Mouse (Mus musculus) lung, embryonic 16.5 days (tissue): ENCODE measurements around the gene G3bp1. TPM values are rescaled to one million over a fixed set of nuclear protein-coding genes. Genes with fewer than 3 reads are reported as not detected.
A peak's percentile ranks its signal among the peaks of the same experiment; 100 is the strongest.

ENCODE experiments used
- ATAC-seq: fragments of 200-750 bp; cut with Nextera tagmentation; 2 replicates; pipeline ENCODE4 v1.8.0; 2017; ENCODE audit warnings: low read depth, mild to moderate bottlenecking, moderate library complexity
- H3K27ac ChIP-seq: fragments of 300-500 bp; sonication (generic); 2 replicates; pipeline ENCODE4 v1.5.1; 2014; ENCODE audit warnings: mild to moderate bottlenecking, control low read depth, low read length
- H3K27me3 ChIP-seq: fragments of 300-500 bp; sonication (generic); 2 replicates; pipeline ENCODE4 v1.6.1; 2014; ENCODE audit warnings: low read depth, low read length, mixed read lengths; ENCODE audit not compliant: control insufficient read depth, insufficient read depth
- H3K36me3 ChIP-seq: fragments of 300-500 bp; sonication (generic); 2 replicates; pipeline ENCODE4 v1.6.1; 2014; ENCODE audit warnings: low read length; ENCODE audit not compliant: control insufficient read depth, insufficient read depth
- H3K4me1 ChIP-seq: fragments of 300-500 bp; sonication (generic); replicated peaks from 2 replicates; pipeline ENCODE4 v1.6.1; 2014; ENCODE audit warnings: low read length, mixed read lengths; ENCODE audit not compliant: control insufficient read depth, insufficient read depth
- H3K4me2 ChIP-seq: fragments of 300-500 bp; sonication (generic); 2 replicates; pipeline ENCODE4 v1.6.1; 2014; ENCODE audit warnings: low read depth, low read length, control low read depth
- H3K4me3 ChIP-seq: fragments of 300-500 bp; sonication (generic); 2 replicates; pipeline ENCODE4 v1.5.1; 2014; ENCODE audit warnings: mild to moderate bottlenecking, low read length, control low read depth
- H3K9ac ChIP-seq: fragments of 300-500 bp; sonication (generic); 2 replicates; pipeline ENCODE4 v1.6.1; 2014; ENCODE audit warnings: low read length, control low read depth
- H3K9me3 ChIP-seq: fragments of 300-500 bp; sonication (generic); 2 replicates; pipeline ENCODE4 v1.6.1; 2016; ENCODE audit warnings: low read length; ENCODE audit not compliant: control insufficient read depth
- WGBS: fragments of 180-500 bp; shearing (Covaris S2); extraction: QIAGEN DNeasy Blood & Tissue Kit; methylation state at CpG from one replicate; pipeline ENCODE4 v1.1.7; 2014; 5-methylcytosine and 5-hydroxymethylcytosine counted together
- polyA plus RNA-seq: library from polyadenylated mRNA; unstranded; fragments of >200 nt; fragmentation: Nextera tagmentation; extraction: Ambion mirVana; gene quantifications from 2 replicates; pipeline ENCODE4 v1.2.1, GENCODE M21; 2015

Gene G3bp1
- polyA plus RNA-seq, 1 experiment from 2014 or later: 152 TPM

DNA sequence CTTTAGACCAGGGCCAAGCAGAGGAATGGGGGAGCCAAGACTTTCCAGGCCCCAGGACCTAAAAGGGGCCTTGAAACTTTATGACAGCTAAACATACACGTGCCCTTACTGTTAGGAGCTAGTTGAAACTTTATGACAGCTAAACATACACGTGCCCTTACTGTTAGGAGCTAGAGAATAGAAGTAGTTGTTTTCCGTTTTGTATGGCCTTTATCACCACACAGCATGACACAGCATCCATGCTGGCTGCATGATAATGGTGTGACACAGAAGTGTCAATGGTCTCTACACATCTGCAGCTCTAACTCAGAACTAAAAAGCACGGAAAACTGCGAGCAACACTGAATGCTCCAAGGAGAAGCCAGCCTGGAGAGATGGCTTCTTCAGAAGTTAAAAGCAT lies 48.2 kb downstream of the G3bp1 start:
- no peak overlapping the region for H3K9ac ChIP-seq
- H3K4me3 ChIP-seq: no peak overlapping the region
- H3K27me3 ChIP-seq: no peaks in the 10 kb centered on the region
- no peak overlapping the region for H3K4me2 ChIP-seq
- no peaks in the 10 kb centered on the region for H3K36me3 ChIP-seq
- no peaks in the 10 kb centered on the region for H3K4me1 ChIP-seq
- no peak for ATAC-seq
- H3K27ac ChIP-seq: no peak overlapping the region
- no peaks in the 10 kb centered on the region for H3K9me3 ChIP-seq
- WGBS: 59% methylated on average over 5 of the region's 5 CpGs

DNA sequence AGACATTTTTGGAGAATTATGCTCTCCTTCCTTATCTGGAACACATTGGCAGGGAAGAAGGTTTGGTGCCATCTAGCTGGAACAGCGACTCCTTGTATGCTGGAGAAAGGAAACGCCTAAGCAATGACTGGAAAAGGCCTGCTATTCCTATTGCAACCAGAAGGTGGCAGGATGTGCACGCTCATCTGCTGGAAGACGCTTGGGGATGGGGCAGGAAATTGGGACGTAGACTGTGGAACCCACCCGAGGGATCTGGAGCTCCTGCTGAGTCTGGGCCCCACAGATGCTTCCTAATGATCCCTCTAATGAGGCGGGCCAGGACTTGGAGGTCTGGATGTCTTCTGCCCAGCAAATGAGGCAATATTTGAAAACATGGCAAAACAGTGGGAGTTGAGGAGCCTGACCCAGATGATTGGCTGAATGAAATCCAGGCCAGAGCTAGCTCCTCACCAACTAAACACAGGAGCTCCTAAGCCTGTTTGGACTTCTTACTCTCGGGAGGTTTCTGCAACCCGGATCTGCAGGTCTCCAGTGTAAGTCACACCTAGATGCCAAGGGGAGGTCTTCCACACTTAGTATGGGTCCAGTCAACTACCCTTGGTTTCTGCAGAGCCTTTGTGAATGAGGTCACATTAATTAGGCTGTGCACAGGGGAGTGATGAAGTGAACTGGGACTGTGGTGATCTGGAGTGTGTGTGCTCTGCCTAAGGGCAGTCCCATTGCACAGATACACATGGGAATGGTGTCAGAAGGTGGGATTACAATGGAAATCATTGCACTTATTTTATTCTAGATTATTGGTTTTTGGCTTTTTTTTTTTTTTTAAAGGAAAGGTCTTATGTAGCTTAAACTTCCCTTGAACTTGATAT lies 49.6 kb downstream of the G3bp1 start:
- peak; percentile 54; the same call in 1 of the 2 replicates for ATAC-seq
- 6% methylated on average over 9 of the region's 9 CpGs for WGBS
- no peaks in the 10 kb centered on the region for H3K36me3 ChIP-seq
- H3K9me3 ChIP-seq: no peaks in the 10 kb centered on the region
- no peaks in the 10 kb centered on the region for H3K27me3 ChIP-seq
- H3K4me3 ChIP-seq: no peak overlapping the region
- H3K4me1 ChIP-seq: no peaks in the 10 kb centered on the region
- no peak overlapping the region for H3K4me2 ChIP-seq
- no peak overlapping the region for H3K27ac ChIP-seq
- H3K9ac ChIP-seq: no peak overlapping the region

DNA sequence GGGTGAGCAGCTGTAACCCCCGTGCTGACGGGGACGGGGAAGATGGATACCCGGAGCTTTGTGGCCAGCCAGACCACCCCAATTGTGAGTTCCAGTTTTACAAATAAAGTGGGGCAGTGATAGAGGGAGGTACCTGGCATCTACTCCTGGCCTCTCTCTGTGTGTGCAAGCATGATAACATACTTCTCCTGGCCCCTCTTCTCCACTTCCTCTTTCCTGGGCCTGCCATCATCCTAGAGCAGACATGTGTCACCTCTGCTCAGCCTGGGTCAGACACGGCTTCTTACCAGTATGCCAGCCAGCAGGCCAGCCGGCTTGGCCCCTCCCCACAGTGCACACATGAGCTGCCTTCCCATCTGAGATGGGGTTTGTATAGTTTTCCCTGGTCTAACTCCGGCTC lies 61.3 kb downstream of the G3bp1 start:
- Histone ChIP-seq H3K4me1 (no peaks in the 10 kb centered on the region), H3K4me2 (no peak overlapping the region), H3K27me3 (no peaks in the 10 kb centered on the region), H3K9me3 (no peaks in the 10 kb centered on the region), H3K9ac (no peak overlapping the region), H3K36me3 (no peaks in the 10 kb centered on the region), H3K27ac (no peak overlapping the region), H3K4me3 (no peak overlapping the region)
- 77% methylated on average over 7 of the region's 7 CpGs for WGBS
- ATAC-seq: no peak

DNA sequence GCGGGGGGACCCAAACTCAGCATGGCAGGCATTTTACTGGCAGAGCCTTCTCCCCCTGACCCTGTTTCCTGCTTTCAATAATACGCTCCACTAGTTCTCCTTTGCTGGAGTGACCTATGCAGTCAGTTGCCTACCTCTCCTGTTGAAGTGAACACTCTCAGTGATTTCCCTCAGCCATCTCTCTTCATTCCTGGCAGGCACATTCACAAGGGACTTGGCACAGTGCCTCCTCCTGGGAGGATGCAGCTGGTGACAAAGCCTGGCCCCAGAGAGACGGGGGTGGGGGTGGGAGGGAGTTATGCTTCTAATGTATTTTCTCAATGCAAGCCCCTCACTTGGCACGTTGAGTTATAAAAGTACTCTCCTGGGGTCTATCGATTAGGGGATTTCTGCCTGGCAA lies 63.9 kb downstream of the G3bp1 start:
- ATAC-seq: no peak
- 51% methylated on average over 5 of the region's 5 CpGs for WGBS
- H3K4me3 ChIP-seq: no peak overlapping the region

DNA sequence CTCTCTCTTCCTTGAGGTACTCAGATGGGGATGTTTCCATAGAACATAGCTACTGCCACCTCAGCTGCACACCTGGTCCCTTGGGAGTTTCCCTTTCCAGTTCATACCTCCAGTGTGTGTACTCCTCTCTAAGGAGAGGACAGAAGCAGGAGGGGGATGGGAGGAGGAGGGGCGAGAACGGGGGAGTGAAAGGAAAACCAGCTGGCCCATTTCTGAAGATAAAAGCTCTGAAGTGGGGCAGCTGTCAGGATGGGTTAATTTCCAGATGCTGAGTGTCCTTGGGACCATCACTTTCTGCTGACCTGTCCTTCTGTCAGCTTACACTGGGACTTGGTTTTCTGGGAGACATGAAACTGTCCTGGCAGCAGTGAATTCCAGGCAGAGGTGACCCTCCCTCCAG lies 65.3 kb downstream of the G3bp1 start:
- ATAC-seq: no peak
- Histone ChIP-seq H3K4me2 (no peak overlapping the region), H3K9me3 (no peaks in the 10 kb centered on the region), H3K4me1 (no peaks in the 10 kb centered on the region), H3K4me3 (no peak overlapping the region), H3K27ac (no peak overlapping the region), H3K36me3 (no peaks in the 10 kb centered on the region), H3K9ac (no peak overlapping the region), H3K27me3 (no peaks in the 10 kb centered on the region)
- 24% methylated on average over 2 of the region's 2 CpGs for WGBS

More for the DNA sequence above, 63.9 kb downstream of the G3bp1 start:
- no peak overlapping the region for H3K9ac ChIP-seq
- no peaks in the 10 kb centered on the region for H3K4me1 ChIP-seq
- no peaks in the 10 kb centered on the region for H3K9me3 ChIP-seq
- H3K27ac ChIP-seq: no peak overlapping the region
- no peaks in the 10 kb centered on the region for H3K36me3 ChIP-seq
- no peak overlapping the region for H3K4me2 ChIP-seq
- H3K27me3 ChIP-seq: no peaks in the 10 kb centered on the region

DNA sequence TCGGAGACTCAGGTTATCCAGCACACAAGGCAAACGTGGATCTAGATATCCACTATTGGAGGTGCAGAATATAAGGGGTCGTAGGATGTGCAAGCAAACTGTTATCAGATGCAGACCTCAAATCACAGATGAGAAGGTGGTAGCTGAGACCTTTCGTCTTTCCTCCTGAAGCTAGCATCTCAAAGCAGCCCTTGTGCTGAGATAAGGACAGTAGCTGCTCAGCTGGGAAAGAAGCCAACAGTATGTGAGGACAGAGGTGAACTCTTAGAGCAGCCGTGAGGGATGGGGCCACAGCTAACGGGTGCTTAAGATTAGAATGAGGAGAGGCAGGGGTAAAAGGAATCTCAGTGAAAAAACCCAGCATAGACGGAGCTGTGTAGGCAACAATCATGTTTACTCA lies 72.6 kb downstream of the G3bp1 start:
- no peak for ATAC-seq
- Histone ChIP-seq H3K4me2 (no peak overlapping the region), H3K27ac (no peak overlapping the region), H3K36me3 (no peaks in the 10 kb centered on the region), H3K4me1 (no peaks in the 10 kb centered on the region), H3K9me3 (no peaks in the 10 kb centered on the region), H3K27me3 (no peaks in the 10 kb centered on the region), H3K4me3 (no peak overlapping the region), H3K9ac (no peak overlapping the region)
- WGBS: 35% methylated on average over 7 of the region's 7 CpGs

DNA sequence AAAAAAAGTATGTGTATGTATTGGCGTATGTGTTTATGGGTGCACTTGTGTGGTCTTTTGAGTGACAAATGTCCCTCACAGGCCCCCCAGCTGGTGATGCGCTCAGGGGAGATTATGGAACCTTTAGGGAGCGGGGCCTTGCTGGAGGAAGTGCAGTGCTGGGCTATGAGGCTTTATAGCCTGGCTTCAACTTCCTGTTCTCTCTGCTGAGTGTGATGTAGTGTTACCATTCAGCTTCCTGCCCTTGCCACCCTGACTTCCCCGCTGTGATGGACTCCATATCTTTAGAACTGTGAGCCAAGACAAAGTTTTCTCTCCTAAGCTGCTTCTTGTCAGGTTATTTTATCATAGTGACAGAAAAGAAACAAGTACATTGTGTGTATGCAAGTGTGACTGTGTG lies 73.2 kb downstream of the G3bp1 start:
- Histone ChIP-seq H3K9me3 (no peaks in the 10 kb centered on the region), H3K4me2 (no peak overlapping the region), H3K4me1 (no peaks in the 10 kb centered on the region), H3K9ac (no peak overlapping the region), H3K27ac (no peak overlapping the region), H3K27me3 (no peaks in the 10 kb centered on the region), H3K36me3 (no peaks in the 10 kb centered on the region), H3K4me3 (no peak overlapping the region)
- no peak for ATAC-seq
- WGBS: 40% methylated on average over 4 of the region's 4 CpGs

DNA sequence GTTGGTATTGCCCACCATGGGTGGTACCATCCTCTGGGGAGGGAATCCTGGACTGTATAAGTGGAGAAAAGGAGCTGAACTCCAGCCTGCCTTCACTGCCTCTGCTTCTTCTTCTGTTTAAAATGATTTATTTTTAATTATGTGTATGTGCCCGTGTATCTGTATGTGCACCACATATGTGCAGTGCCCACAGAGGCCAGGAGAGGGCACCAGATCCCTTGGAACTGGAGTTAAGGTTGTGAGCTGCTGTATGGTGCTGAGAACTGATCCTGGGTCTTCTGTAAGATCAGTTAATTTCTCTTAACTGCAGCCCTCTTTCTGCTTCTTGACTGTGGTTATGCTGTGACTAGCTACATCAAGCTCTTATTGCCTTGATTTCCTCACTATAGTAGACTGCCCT lies 76.2 kb downstream of the G3bp1 start:
- Histone ChIP-seq H3K4me1 (no peaks in the 10 kb centered on the region), H3K36me3 (no peaks in the 10 kb centered on the region), H3K4me2 (no peak overlapping the region), H3K9ac (no peak overlapping the region), H3K9me3 (no peaks in the 10 kb centered on the region), H3K4me3 (no peak overlapping the region), H3K27ac (no peak overlapping the region), H3K27me3 (no peaks in the 10 kb centered on the region)
- ATAC-seq: no peak
- WGBS: 76% methylated on average over 1 of the region's 1 CpGs
